Mouse (Mus musculus) adrenal gland, postnatal 36 days (tissue): ENCODE results near the gene Vmn2r104. TPM values are rescaled to one million over a fixed set of nuclear protein-coding genes. Genes with fewer than 3 reads are reported as not detected.

Source experiments
- DNase-seq, 2 experiments: peaks; one replicate each; pipeline ENCODE4 v3.0.0; 2021; ENCODE audit warnings: mixed read lengths in 1 of 2
- long read RNA-seq, 2 experiments: library from polyadenylated mRNA; stranded (forward); transcript quantifications; one replicate each; pipeline ENCODE4 v2.0.0; 2021; ENCODE audit warnings: borderline sequencing depth in 2 of 2
- total RNA-seq, 2 experiments: library from RNA; stranded (reverse); gene quantifications; 2 replicates each; pipeline ENCODE4 v1.2.3; 2021

Gene Vmn2r104
- total RNA-seq: not detected
- long read RNA-seq, experiment 1: 0 reads
- long read RNA-seq, experiment 2: 0 reads

- no peak for DNase-seq
Observed at GRCm38 (mm10) chr17:20048236-20048635, at the start of gene Vmn2r104. Gene Vmn2r104 (minus strand): TSS chr17:20048336.

DNA sequence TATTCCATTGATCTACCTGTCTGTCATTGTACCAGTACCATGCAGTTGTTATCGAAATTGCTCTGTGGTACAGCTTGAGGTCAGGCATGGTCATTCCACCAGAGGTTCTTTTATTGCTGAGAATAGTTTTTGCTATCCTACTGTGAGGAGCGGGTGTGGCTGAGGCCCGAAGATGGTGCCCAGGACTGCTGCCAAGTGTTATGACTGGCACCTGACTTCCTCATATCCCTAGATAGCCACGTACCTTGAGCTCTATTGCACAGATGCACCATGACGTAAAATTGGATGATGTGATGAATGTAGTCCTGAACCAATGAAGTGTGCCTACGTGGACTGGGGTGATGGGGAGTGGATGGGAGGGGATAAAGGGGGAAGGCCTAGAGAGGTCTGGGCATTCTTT lies 26.0 kb upstream of the Vmn2r104 start:
- no peak for DNase-seq

GRCm38 (mm10) chr17:20071656-20072396 lies 23.7 kb upstream of the Vmn2r104 start:
- DNase-seq: no peak

Other genes with a start within 250 kb of the Vmn2r104 start
- gene Fpr-rs7, start 65.9 kb upstream of the Vmn2r104 start, total RNA-seq: not detected
- not detected for gene Fpr-rs6, start 134.8 kb upstream of the Vmn2r104 start, total RNA-seq
- gene Vmn2r105, start 186.7 kb upstream of the Vmn2r104 start, total RNA-seq: not detected
- gene Vmn2r106, start 237.2 kb upstream of the Vmn2r104 start, total RNA-seq: not detected